Mouse (Mus musculus) ES-E14 (cell line): Measurements from ENCODE around the gene Vps53.

Experiments used
- HCFC1 ChIP-seq: IDR thresholded peaks from 2 replicates; pipeline ENCODE4 v1.6.1; 2012; ENCODE audit warnings: low read length, inconsistent platforms, borderline replicate concordance; ENCODE audit not compliant: insufficient read depth
- ZC3H11A ChIP-seq: IDR thresholded peaks from 2 replicates; pipeline ENCODE4 v1.6.1; 2012; ENCODE audit warnings: low read depth, mild to moderate bottlenecking, inconsistent platforms, low read length, borderline replicate concordance
- ZNF384 ChIP-seq: IDR thresholded peaks from 2 replicates; pipeline ENCODE4 v1.6.1; 2012; ENCODE audit warnings: low read depth, low read length, inconsistent platforms

DNA sequence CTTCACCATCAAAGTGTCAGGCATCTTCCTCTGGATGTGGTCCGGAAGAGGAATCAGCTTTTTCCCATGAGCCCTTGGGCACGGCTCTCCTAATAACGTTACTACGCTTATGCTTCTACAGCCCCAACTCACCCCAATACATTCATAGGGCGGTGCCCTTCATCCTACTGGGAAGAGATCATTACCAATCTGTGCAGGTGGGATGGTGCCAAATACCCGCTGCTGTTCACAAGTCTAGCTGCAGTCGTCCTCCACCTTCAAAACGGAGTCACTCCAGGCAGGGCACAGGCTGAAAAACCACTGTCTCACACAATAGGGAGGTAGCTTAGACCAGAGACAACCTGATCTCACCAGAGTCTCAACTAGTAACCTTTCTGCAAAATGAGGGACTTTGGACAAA is 144.3 kb downstream of the Vps53 start:
- TF ChIP-seq HCFC1: no peak
- no peak for TF ChIP-seq ZC3H11A
- no peak for TF ChIP-seq ZNF384
